Mouse (Mus musculus) cerebellum, adult 2 months (tissue): ENCODE data around the gene BC052040.

Experiments
- CTCF ChIP-seq: fragments of 200-500 bp; IDR thresholded peaks from 2 replicates; pipeline ENCODE4 v1.5.1; 2011; ENCODE audit warnings: low read depth, mild to moderate bottlenecking, control low read depth, low read length, moderate library complexity, borderline replicate concordance; ENCODE audit not compliant: insufficient read depth
- POLR2A ChIP-seq: fragments of 200-500 bp; IDR thresholded peaks from 2 replicates; pipeline ENCODE4 v1.6.1; 2011; ENCODE audit warnings: low read length, control low read depth, borderline replicate concordance; ENCODE audit not compliant: insufficient read depth

DNA sequence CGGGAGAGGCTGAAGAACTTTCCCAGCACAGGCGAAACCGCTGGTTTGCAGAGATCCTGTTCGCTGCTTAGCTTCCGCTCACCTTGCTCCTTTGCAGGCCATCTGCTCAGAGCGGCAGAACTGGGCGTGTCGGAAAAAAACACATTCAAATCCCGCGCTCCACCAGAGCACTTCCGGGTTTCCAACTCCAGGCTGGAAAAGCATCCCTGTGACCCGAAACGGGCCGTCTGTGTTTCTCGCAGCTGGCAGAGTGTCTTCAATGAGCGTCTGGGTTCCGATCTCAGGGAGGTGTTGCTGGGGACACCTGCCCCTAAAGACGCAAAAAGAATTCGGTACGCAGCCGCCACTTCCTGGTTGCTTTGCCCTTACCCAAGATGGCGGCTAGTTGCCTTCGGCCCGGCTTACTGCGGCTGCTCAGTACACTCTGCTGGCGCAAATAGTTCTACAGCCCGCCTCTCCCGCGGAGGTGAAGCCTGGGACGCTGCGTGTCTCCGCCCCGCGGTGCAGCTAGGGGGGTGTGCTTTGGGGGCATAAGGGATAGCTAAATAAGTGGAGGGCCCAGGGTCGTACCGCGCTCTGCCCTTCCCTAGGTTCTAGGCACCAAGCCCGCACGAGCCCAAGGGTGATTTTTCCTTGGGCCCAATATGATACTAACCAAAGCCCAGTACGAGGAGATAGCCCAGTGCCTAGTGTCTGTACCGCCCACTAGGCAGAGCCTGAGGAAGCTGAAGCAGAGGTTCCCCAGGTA lies at the start of gene BC052040:
- no peak for TF ChIP-seq POLR2A
- no peak for TF ChIP-seq CTCF
